Mouse (Mus musculus) cerebellum, adult 9-10 months (tissue): ENCODE data around the gene Gpr162.

ENCODE experiments used
- DNase-seq: peaks from one replicate; pipeline ENCODE4 v3.0.0; 2022

The Gpr162 gene

GRCm38 (mm10) chr6:124879390-124879789 lies 15.6 kb upstream of the Gpr162 start:
- no peak for DNase-seq

- DNase-seq, result no peak
Measured at GRCm38 (mm10) chr6:124874348-124874747, 10.6 kb upstream of the Gpr162 start.

- no peak for DNase-seq
Measured at GRCm38 (mm10) chr6:124866560-124866959, 2.8 kb upstream of the Gpr162 start.

- DNase-seq, result no peak
Measured at GRCm38 (mm10) chr6:124865766-124866362, 2.1 kb upstream of the Gpr162 start.

GRCm38 (mm10) chr6:124863125-124863657 lies 592 bp downstream of the Gpr162 start:
- DNase-seq, result peak; percentile 75

- DNase-seq, result peak; percentile 53
Measured at GRCm38 (mm10) chr6:124862406-124863124, 1.2 kb downstream of the Gpr162 start.

- DNase-seq, result no peak
Measured at GRCm38 (mm10) chr6:124861802-124862201, 2.0 kb downstream of the Gpr162 start.

- peak; percentile 61 for DNase-seq
Measured at GRCm38 (mm10) chr6:124861266-124861665, 2.5 kb downstream of the Gpr162 start.

GRCm38 (mm10) chr6:124860511-124860910 lies 3.3 kb downstream of the Gpr162 start:
- DNase-seq, result peak; percentile 55

- DNase-seq, result peak; percentile 95
Measured at GRCm38 (mm10) chr6:124859725-124860124, 4.1 kb downstream of the Gpr162 start.

GRCm38 (mm10) chr6:124858561-124859318 lies 5.0 kb downstream of the Gpr162 start:
- DNase-seq, result peak; percentile 54

GRCm38 (mm10) chr6:124857840-124858530 lies 5.8 kb downstream of the Gpr162 start:
- no peak for DNase-seq

- DNase-seq, result peak; percentile 94
Measured at GRCm38 (mm10) chr6:124856916-124857839, 6.6 kb downstream of the Gpr162 start, which contains the start of gene P3h3. TSS of gene P3h3 (minus strand) at chr6:124857752.

GRCm38 (mm10) chr6:124856321-124856720 lies 7.5 kb downstream of the Gpr162 start:
- peak; percentile 59 for DNase-seq

GRCm38 (mm10) chr6:124854647-124855046 lies 9.1 kb downstream of the Gpr162 start:
- no peak for DNase-seq

- no peak for DNase-seq
Measured at GRCm38 (mm10) chr6:124850535-124850934, 13.2 kb downstream of the Gpr162 start.

GRCm38 (mm10) chr6:124847305-124847704 lies 16.5 kb downstream of the Gpr162 start:
- DNase-seq, result peak; percentile 98

GRCm38 (mm10) chr6:124840241-124841167 lies 23.3 kb downstream of the Gpr162 start, which contains the start of gene Gnb3:
TSS of gene Gnb3 (minus strand) at chr6:124840275.
- no peak for DNase-seq

GRCm38 (mm10) chr6:124839805-124840204 lies 24.0 kb downstream of the Gpr162 start:
- DNase-seq, result no peak

- DNase-seq, result no peak
Measured at GRCm38 (mm10) chr6:124836411-124836810, 27.4 kb downstream of the Gpr162 start.
